Mouse (Mus musculus) kidney, postnatal 0 days (tissue): ENCODE measurements around the gene Fam161b. TPM values are rescaled to one million over a fixed set of nuclear protein-coding genes. Genes with fewer than 3 reads are reported as not detected.

Source experiments
- ATAC-seq: fragments of 200-750 bp; cut with Nextera tagmentation; replicated peaks from 2 replicates; pipeline ENCODE4 v1.8.0; 2017; ENCODE audit warnings: low read depth, moderate number of reproducible peaks, moderate TSS enrichment, moderate library complexity; ENCODE audit not compliant: low FRiP score
- DNase-seq: peaks from one replicate; pipeline ENCODE4 v3.0.0-alpha.2; 2016; ENCODE audit warnings: low spot score
- H3K27ac ChIP-seq: fragments of 300-500 bp; sonication (generic); 2 replicates; pipeline ENCODE4 v1.5.1; 2014; ENCODE audit warnings: mild to moderate bottlenecking
- H3K27me3 ChIP-seq: fragments of 300-500 bp; sonication (generic); 2 replicates; pipeline ENCODE4 v1.6.1; 2014; ENCODE audit warnings: low read length, mixed read lengths; ENCODE audit not compliant: insufficient read depth
- H3K36me3 ChIP-seq: fragments of 300-500 bp; sonication (generic); 2 replicates; pipeline ENCODE4 v1.6.1; 2014; ENCODE audit warnings: low read length, mixed read lengths; ENCODE audit not compliant: insufficient read depth
- H3K4me1 ChIP-seq: fragments of 300-500 bp; sonication (generic); replicated peaks from 2 replicates; pipeline ENCODE4 v1.6.1; 2014; ENCODE audit warnings: antibody characterized with exemption, low read length, mixed read lengths; ENCODE audit not compliant: insufficient read depth
- H3K4me2 ChIP-seq: fragments of 300-500 bp; sonication (generic); 2 replicates; pipeline ENCODE4 v1.6.1; 2014; ENCODE audit warnings: mild to moderate bottlenecking, low read length, moderate library complexity, mixed read lengths
- H3K4me3 ChIP-seq: fragments of 300-500 bp; sonication (generic); replicated peaks from 2 replicates; pipeline ENCODE4 v1.5.1; 2014; ENCODE audit warnings: low read depth, low read length
- H3K9ac ChIP-seq: fragments of 300-500 bp; sonication (generic); 2 replicates; pipeline ENCODE4 v1.6.1; 2014; ENCODE audit warnings: low read depth, low read length
- H3K9me3 ChIP-seq: fragments of 300-500 bp; sonication (generic); replicated peaks from 2 replicates; pipeline ENCODE4 v1.6.1; 2016; ENCODE audit warnings: low read length, inconsistent platforms, mixed read lengths
- CTCF ChIP-seq: IDR thresholded peaks from 2 replicates; pipeline ENCODE4 v1.5.1; 2016; ENCODE audit warnings: antibody characterized with exemption, low read depth, mild to moderate bottlenecking, moderate library complexity
- WGBS: fragments of 180-500 bp; shearing (Covaris S2); extraction: QIAGEN DNeasy Blood & Tissue Kit; methylation state at CpG from one replicate; pipeline ENCODE4 v1.1.7; 2014; 5-methylcytosine and 5-hydroxymethylcytosine counted together
- polyA plus RNA-seq: library from polyadenylated mRNA; unstranded; fragments of >200 nt; fragmentation: Nextera tagmentation; extraction: Ambion mirVana; gene quantifications from 2 replicates; pipeline ENCODE4 v1.2.1, GENCODE M21; 2015

Gene Fam161b
- polyA plus RNA-seq: 2.0 and 2.1 TPM in 2 replicates

- peak within 1 kb of the TSS; percentile 92 for H3K4me2 ChIP-seq
- no peaks in the 10 kb centered on the region for H3K36me3 ChIP-seq
- DNase-seq: peak; percentile 100
- no peaks in the 10 kb centered on the region for H3K9me3 ChIP-seq
- peak within 1 kb of the TSS; percentile 79 for H3K9ac ChIP-seq
- no peak for TF ChIP-seq CTCF
- peak within 1 kb of the TSS; percentile 67; the same call in 1 of the 2 replicates for H3K27ac ChIP-seq
- peak within 1 kb of the TSS; percentile 92 for H3K4me3 ChIP-seq
- 0% methylated on average over 51 of the region's 51 CpGs for WGBS
- peak; percentile 99 for ATAC-seq
- no peaks in the 10 kb centered on the region for H3K27me3 ChIP-seq
- H3K4me1 ChIP-seq: peaks cover 9% of the 10 kb centered on the region; the same call in 1 of the 2 replicates
Measured at GRCm38 (mm10) chr12:84361555-84362489, at the start of gene Fam161b, which contains the start of gene Coq6. Gene Fam161b (minus strand): TSS chr12:84361833. Gene Coq6 (plus strand): TSS chr12:84361657.

GRCm38 (mm10) chr12:84408819-84409507 is 47.3 kb upstream of the Fam161b start, which contains the start of the genes Entpd5 and Bbof1:
Gene Entpd5 (minus strand): TSS chr12:84409029.
Gene Bbof1 (plus strand): TSS chr12:84409071.
- 1% methylated on average over 57 of the region's 63 CpGs for WGBS
- Histone ChIP-seq H3K4me2 (peak within 1 kb of the TSS; percentile 84), H3K36me3 (no peaks in the 10 kb centered on the region), H3K9ac (peak within 1 kb of the TSS; percentile 86), H3K4me1 (0 out of 2 replicates have a peak, but pooled peaks cover 6% of the 10 kb centered on the region), H3K27me3 (no peaks in the 10 kb centered on the region), H3K27ac (peak within 1 kb of the TSS; percentile 88), H3K9me3 (no peaks in the 10 kb centered on the region), H3K4me3 (peak within 1 kb of the TSS; percentile 78)
- peak; percentile 86 for DNase-seq
- no peak for TF ChIP-seq CTCF
- peak; percentile 92 for ATAC-seq

DNA sequence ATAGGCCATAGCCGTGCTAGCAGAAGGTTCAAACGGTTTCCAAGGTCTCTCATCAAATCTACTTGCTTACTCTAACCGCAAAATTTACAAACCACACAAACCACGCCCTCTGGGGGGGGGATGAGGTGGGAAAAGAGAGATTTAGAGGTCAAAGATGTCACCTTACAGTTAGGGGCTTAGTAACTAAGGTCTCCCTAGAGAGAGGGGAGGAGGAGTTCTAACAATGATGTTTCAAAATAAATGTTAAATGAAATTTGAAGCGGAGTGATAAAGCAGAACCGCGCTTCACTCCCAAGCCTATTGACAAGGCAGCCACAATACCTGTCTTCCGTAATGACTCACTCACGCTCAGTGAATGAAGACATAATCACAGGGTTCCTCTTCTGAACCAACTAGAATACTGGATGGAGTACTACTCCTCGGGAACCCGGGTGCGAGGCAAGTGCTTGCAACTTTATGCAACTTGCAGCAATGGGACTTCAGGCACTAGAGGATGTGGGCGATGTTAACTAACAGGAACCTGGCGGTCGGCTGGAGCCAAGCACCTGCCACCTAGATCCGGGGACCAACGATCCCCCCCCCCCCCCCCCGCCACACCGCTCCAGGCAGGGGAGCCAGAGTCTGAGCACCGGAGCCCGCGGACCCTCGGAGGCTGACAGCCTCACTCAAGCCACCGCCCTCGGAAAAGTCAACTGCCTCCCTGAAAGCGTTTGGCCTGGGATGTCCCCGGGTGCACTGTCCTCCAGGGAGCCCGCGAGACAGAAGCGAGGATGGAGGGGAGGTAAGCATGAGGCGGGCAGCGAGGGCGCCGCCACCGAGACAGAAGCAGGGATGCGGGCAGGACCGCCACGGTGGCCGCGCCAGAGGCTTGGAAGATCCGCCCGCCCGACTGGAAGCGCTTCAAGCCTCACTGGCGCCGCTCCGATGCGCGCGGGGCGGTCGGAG is 46.5 kb upstream of the Fam161b start:
- H3K9me3 ChIP-seq: no peaks in the 10 kb centered on the region
- H3K4me1 ChIP-seq: 0 out of 2 replicates have a peak, but pooled peaks cover 6% of the 10 kb centered on the region
- peak overlapping the region; percentile 78 for H3K4me3 ChIP-seq
- H3K27ac ChIP-seq: peak overlapping the region; percentile 88
- peak; percentile 69 for ATAC-seq
- peak overlapping the region; percentile 86 for H3K9ac ChIP-seq
- 2% methylated on average over 44 of the region's 52 CpGs for WGBS
- DNase-seq: no peak
- no peaks in the 10 kb centered on the region for H3K27me3 ChIP-seq
- H3K4me2 ChIP-seq: peak overlapping the region; percentile 84
- no peaks in the 10 kb centered on the region for H3K36me3 ChIP-seq
- TF ChIP-seq CTCF: no peak

- no peak for ATAC-seq
- no peak overlapping the region for H3K4me2 ChIP-seq
- no peak overlapping the region for H3K9ac ChIP-seq
- no peaks in the 10 kb centered on the region for H3K36me3 ChIP-seq
- no peak overlapping the region for H3K4me3 ChIP-seq
- no peaks in the 10 kb centered on the region for H3K9me3 ChIP-seq
- no peak overlapping the region for H3K27ac ChIP-seq
- TF ChIP-seq CTCF: peak; percentile 18; the same call in 1 of the 2 replicates
- no peaks in the 10 kb centered on the region for H3K27me3 ChIP-seq
- 0 out of 2 replicates have a peak, but pooled peaks cover 6% of the 10 kb centered on the region for H3K4me1 ChIP-seq
- WGBS: 64% methylated on average over 4 of the region's 4 CpGs
- DNase-seq: no peak
Measured at GRCm38 (mm10) chr12:84407259-84407658, 45.6 kb upstream of the Fam161b start.

DNA sequence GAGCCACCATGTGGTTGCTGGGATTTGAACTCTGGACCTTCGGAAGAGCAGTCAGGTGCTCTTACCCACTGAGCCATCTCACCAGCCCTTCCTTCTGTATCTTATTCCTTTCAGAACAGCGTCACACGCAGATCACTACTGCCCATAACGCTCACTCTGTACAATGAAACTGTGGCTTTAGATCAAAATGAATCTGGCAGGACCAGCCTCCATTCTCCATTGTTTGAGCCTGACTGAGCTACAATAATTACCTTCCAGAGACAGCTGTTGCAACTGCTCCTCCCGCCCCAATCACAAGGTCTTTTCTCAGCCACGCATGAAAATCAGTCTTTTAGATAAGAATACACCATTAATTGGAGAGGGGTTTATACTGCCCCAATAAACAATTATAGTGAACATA is 42.9 kb upstream of the Fam161b start:
- no peaks in the 10 kb centered on the region for H3K27me3 ChIP-seq
- no peak for TF ChIP-seq CTCF
- DNase-seq (no peak), ATAC-seq (no peak)
- no peak overlapping the region for H3K9ac ChIP-seq
- no peak overlapping the region for H3K27ac ChIP-seq
- H3K4me2 ChIP-seq: no peak overlapping the region
- 81% methylated on average over 6 of the region's 6 CpGs for WGBS
- no peak overlapping the region for H3K4me3 ChIP-seq
- 0 out of 2 replicates have a peak, but pooled peaks cover 6% of the 10 kb centered on the region for H3K4me1 ChIP-seq
- H3K9me3 ChIP-seq: no peaks in the 10 kb centered on the region
- H3K36me3 ChIP-seq: no peaks in the 10 kb centered on the region
